Mouse (Mus musculus) spleen, adult 2 months (tissue): ENCODE data around the gene Kifc3.

ENCODE experiments used
- CTCF ChIP-seq: fragments of 200-500 bp; IDR thresholded peaks from 2 replicates; pipeline ENCODE4 v1.5.1; 2011; ENCODE audit warnings: mild to moderate bottlenecking, inconsistent platforms; ENCODE audit not compliant: insufficient read depth, insufficient read length, insufficient replicate concordance; ENCODE audit errors: extremely low read depth
- POLR2A ChIP-seq: fragments of 200-500 bp; IDR thresholded peaks from 2 replicates; pipeline ENCODE4 v1.6.1; 2011; ENCODE audit warnings: low read depth, low read length, inconsistent platforms

- TF ChIP-seq CTCF (no peak), POLR2A (no peak)
These were observed 1.1 kb downstream of the Kifc3 start for GRCm38 (mm10) chr8:95201491-95201890.
